Mouse (Mus musculus) naive thymus-derived CD4-positive, alpha-beta T cell, adult 5 months (primary cell): ENCODE data around the gene Fgr. TPM values are rescaled to one million over a fixed set of nuclear protein-coding genes. Genes with fewer than 3 reads are reported as not detected.

Experiments used
- polyA plus RNA-seq: library from polyadenylated mRNA; unstranded; fragments of 100-300 nt; shearing (Covaris generic); gene quantifications from one replicate; pipeline ENCODE4 v1.2.1, GENCODE M21; 2017

Gene Fgr
- 0.60 TPM for polyA plus RNA-seq

GRCm38 (mm10) chr4:132973814-132974398, at the start of gene Fgr:
Gene Fgr, plus strand, starts transcription at chr4:132974095.

GRCm38 (mm10) chr4:133011028-133011820, 37.3 kb downstream of the Fgr start, which contains the start of gene Ahdc1:
Gene Ahdc1, plus strand, starts transcription at chr4:133011260.

Other genes starting within 250 kb of the Fgr start
- 0.41 TPM for gene Xkr8, start 241.5 kb upstream of the Fgr start, polyA plus RNA-seq
- 0.34 TPM for gene Smpdl3b, start 216.8 kb upstream of the Fgr start, polyA plus RNA-seq
- 65.4 TPM for gene Rpa2, start 205.8 kb upstream of the Fgr start, polyA plus RNA-seq
- 0.22 TPM for gene Themis2, start 177.7 kb upstream of the Fgr start, polyA plus RNA-seq
- gene Ppp1r8, start 130.9 kb upstream of the Fgr start, polyA plus RNA-seq: 39.6 TPM
- 22.3 TPM for gene Stx12, start 89.6 kb upstream of the Fgr start, polyA plus RNA-seq
- 52.0 TPM for gene Fam76a, start 51.5 kb upstream of the Fgr start, polyA plus RNA-seq
- 9.2 TPM for gene Ahdc1, start 37.2 kb downstream of the Fgr start, polyA plus RNA-seq
- 120 TPM for gene Wasf2, start 156.4 kb downstream of the Fgr start, polyA plus RNA-seq
- not detected for gene Cd164l2, start 238.0 kb downstream of the Fgr start, polyA plus RNA-seq
- not detected for gene Gpr3, start 238.4 kb downstream of the Fgr start, polyA plus RNA-seq